Mouse (Mus musculus): ENCODE data around the gene Prss46. TPM values are rescaled to one million over a fixed set of nuclear protein-coding genes. Genes with fewer than 3 reads are reported as not detected.
A peak's percentile ranks its signal among the peaks of the same experiment; 100 is the strongest.

The Prss46 gene
- total RNA-seq, 4 experiments from 2014 or later = not detected

GRCm38 (mm10) chr9:110858967-110859596 is 14.8 kb downstream of the Prss46 start:
- no peak for DNase-seq (ENCODE audit: low spot score in 2 of 2)

GRCm38 (mm10) chr9:110871030-110871429 is 26.7 kb downstream of the Prss46 start:
- peak in 1 of 2 experiments; percentile 28 for DNase-seq (ENCODE audit: low spot score in 2 of 2)

GRCm38 (mm10) chr9:110873681-110874659 is 29.7 kb downstream of the Prss46 start:
- DNase-seq (ENCODE audit: low spot score in 2 of 2) = no peak

GRCm38 (mm10) chr9:110874660-110875191 is 30.4 kb downstream of the Prss46 start:
- no peak for DNase-seq (ENCODE audit: low spot score in 2 of 2)

GRCm38 (mm10) chr9:110875288-110875695 is 31.0 kb downstream of the Prss46 start:
- no peak for DNase-seq (ENCODE audit: low spot score in 2 of 2)

GRCm38 (mm10) chr9:110877353-110877752 is 33.0 kb downstream of the Prss46 start:
- DNase-seq (ENCODE audit: low spot score in 2 of 2) = no peak

- DNase-seq (ENCODE audit: low spot score in 2 of 2) = peak; percentile 79 to 87
Observed at GRCm38 (mm10) chr9:110877888-110878287, 33.6 kb downstream of the Prss46 start.

- peak in 1 of 2 experiments; percentile 19 for DNase-seq (ENCODE audit: low spot score in 2 of 2)
Observed at GRCm38 (mm10) chr9:110879191-110879920, 35.0 kb downstream of the Prss46 start, which contains the start of gene Als2cl. TSS of gene Als2cl (plus strand) at chr9:110879870.

GRCm38 (mm10) chr9:110879998-110880561 is 35.8 kb downstream of the Prss46 start, which contains the start of gene Tmie:
TSS of gene Tmie (minus strand) at chr9:110880113.
- DNase-seq (ENCODE audit: low spot score in 2 of 2) = peak; percentile 57 to 71

GRCm38 (mm10) chr9:110880772-110881171 is 36.5 kb downstream of the Prss46 start:
- DNase-seq (ENCODE audit: low spot score in 2 of 2) = no peak

- no peak for DNase-seq (ENCODE audit: low spot score in 2 of 2)
Observed at GRCm38 (mm10) chr9:110881953-110882352, 37.6 kb downstream of the Prss46 start.

GRCm38 (mm10) chr9:110887388-110888303 is 43.3 kb downstream of the Prss46 start:
- DNase-seq (ENCODE audit: low spot score in 2 of 2) = no peak

- DNase-seq (ENCODE audit: low spot score in 2 of 2) = no peak
Observed at GRCm38 (mm10) chr9:110888935-110889334, 44.6 kb downstream of the Prss46 start.

- DNase-seq (ENCODE audit: low spot score in 2 of 2) = no peak
Observed at GRCm38 (mm10) chr9:110890026-110890783, 45.9 kb downstream of the Prss46 start.

- no peak for DNase-seq (ENCODE audit: low spot score in 2 of 2)
Observed at GRCm38 (mm10) chr9:110891077-110891828, 46.9 kb downstream of the Prss46 start.

- no peak for DNase-seq (ENCODE audit: low spot score in 2 of 2)
Observed at GRCm38 (mm10) chr9:110892552-110892951, 48.2 kb downstream of the Prss46 start.

- DNase-seq (ENCODE audit: low spot score in 2 of 2) = no peak
Observed at GRCm38 (mm10) chr9:110893429-110893828, 49.1 kb downstream of the Prss46 start.

GRCm38 (mm10) chr9:110895507-110895906 is 51.2 kb downstream of the Prss46 start:
- no peak for DNase-seq (ENCODE audit: low spot score in 2 of 2)
